Mouse (Mus musculus) adrenal gland, adult 18-20 months (tissue): ENCODE measurements around the gene Ifitm1. TPM values are rescaled to one million over a fixed set of nuclear protein-coding genes. Genes with fewer than 3 reads are reported as not detected.
"Not testable (repeated sequence)": the region's sequence is repeated elsewhere in the genome, so short reads cannot be mapped to it uniquely, and the experiment has no call there.

Experiments used
- DNase-seq, 2 experiments: peaks; one replicate each; pipeline ENCODE4 v3.0.0; 2021 to 2022; ENCODE audit warnings: low spot score in 2 of 2
- total RNA-seq, 2 experiments: library from RNA; stranded (reverse); gene quantifications; 1 replicate in 1 of 2; 2 replicates in 1 of 2; pipeline ENCODE4 v1.2.3; 2021

Ifitm1 gene
- total RNA-seq, 2 experiments from 2014 or later, result 6.9 to 9.8 TPM

- DNase-seq, result no peak
Measured at GRCm38 (mm10) chr7:140973396-140974165, 6.6 kb downstream of the Ifitm1 start.

GRCm38 (mm10) chr7:140974940-140975339 lies 7.9 kb downstream of the Ifitm1 start:
- no peak for DNase-seq

GRCm38 (mm10) chr7:140975465-140975864 lies 8.4 kb downstream of the Ifitm1 start:
- no peak for DNase-seq

DNA sequence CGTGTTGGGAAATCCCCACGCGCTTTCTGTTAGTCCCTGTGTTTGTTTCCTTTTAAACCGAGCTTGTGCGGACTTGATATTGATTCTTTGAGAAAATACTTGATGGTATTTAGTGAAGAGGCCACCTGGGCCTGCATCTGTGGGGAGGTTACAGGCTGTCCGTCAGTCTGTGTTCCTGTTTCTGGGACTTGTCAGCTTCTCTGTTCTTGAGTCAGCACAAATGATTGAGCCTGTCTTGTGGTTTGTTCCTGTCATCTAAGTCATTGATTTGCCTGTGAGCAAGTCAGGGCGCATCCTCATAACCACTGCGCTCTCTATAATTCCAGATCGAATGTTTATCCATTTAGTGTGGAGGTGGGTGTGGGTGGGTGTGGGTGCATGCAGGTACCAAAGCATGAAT lies 9.7 kb downstream of the Ifitm1 start:
- DNase-seq, result not testable (repeated sequence)

GRCm38 (mm10) chr7:140981704-140982103 lies 14.7 kb downstream of the Ifitm1 start:
- no peak for DNase-seq

GRCm38 (mm10) chr7:140982971-140983370 lies 15.9 kb downstream of the Ifitm1 start:
- no peak for DNase-seq

GRCm38 (mm10) chr7:140987182-140988138 lies 20.4 kb downstream of the Ifitm1 start:
- DNase-seq, result no peak

GRCm38 (mm10) chr7:140989022-140989421 lies 22.0 kb downstream of the Ifitm1 start:
- DNase-seq, result no peak

DNA sequence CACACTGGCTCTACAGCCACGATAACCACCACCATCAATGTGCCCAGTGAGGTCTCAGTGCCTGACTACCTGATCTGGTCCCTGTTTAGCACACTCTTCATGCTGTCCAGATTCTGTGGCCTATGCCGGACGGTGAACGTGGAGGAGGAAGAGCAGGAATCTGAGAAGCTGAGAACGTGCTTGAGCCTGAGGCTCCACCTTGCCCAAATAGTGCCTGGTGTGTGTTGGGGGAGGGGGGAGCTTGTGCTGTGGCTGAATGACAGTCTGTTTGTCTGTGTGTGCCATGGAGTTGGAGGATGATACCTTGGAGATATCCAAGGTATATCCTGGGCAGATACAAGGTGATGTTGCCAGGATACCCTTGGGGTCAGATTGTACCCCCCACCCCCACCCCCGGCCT lies 23.2 kb downstream of the Ifitm1 start:
- DNase-seq, result no peak

DNA sequence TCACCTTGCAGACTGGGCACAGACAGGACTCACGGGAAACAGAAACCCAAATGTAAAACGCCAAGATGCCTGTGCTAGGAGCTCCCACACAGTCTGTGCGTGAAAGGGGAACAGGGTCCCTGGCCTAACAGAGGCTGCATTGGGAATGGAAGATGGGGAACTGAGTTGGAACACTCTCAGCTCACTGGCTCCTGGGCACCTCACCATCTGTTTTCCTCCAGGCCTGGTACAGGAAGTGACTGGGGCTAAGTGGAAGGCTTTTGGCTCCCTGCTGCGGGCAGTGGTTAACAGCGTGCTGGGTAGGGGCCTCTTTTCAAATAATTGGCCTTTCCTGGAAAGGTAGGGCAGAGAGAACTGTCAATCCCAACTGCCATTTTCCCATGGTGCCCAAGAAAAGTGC lies 23.6 kb downstream of the Ifitm1 start:
- no peak for DNase-seq

- no peak for DNase-seq
Measured at GRCm38 (mm10) chr7:140991117-140991689, 24.2 kb downstream of the Ifitm1 start.

- DNase-seq, result no peak
Measured at GRCm38 (mm10) chr7:140997817-140998216, 30.8 kb downstream of the Ifitm1 start.

- no peak for DNase-seq
Measured at GRCm38 (mm10) chr7:140998853-140999700, 32.1 kb downstream of the Ifitm1 start.

- no peak for DNase-seq
Measured at GRCm38 (mm10) chr7:141000881-141001708, 34.1 kb downstream of the Ifitm1 start.

DNA sequence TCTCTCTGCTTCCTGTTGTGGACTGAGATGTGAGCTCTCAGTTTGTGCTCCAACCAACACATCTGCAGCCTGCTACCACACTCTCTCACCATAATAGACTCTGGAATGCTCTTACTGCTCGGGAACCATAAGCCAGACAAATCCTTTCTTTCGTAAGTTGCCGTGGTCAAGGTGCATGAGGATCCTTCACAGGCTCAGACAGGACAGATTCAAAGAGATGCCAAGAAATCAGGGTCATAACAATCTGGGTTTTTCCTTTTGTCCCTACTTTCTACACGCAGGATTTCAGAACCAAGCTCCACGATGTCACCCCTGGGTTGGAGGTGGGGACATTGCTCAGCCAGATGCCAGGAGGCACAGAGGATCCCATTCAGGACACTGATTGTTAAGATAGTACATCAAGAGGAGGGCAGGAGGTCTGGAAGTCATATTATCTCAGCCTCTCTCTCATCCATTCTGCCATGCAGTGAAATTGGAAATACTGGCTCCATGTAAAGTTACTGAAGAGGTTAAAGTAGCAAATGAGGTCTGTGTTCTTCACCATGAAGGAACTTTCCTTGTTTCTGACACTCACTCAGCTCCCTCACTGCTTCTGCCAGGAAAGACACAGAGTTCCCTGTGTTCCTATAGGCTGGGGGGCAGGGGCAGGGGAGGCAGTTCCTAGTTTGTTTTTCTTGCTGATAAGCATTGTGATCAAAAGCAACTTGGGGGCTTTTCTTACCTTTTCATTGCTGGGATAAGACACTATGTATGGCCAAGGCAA lies 36.4 kb downstream of the Ifitm1 start:
- DNase-seq, result no peak

GRCm38 (mm10) chr7:141006446-141006845 lies 39.4 kb downstream of the Ifitm1 start:
- DNase-seq, result no peak

DNA sequence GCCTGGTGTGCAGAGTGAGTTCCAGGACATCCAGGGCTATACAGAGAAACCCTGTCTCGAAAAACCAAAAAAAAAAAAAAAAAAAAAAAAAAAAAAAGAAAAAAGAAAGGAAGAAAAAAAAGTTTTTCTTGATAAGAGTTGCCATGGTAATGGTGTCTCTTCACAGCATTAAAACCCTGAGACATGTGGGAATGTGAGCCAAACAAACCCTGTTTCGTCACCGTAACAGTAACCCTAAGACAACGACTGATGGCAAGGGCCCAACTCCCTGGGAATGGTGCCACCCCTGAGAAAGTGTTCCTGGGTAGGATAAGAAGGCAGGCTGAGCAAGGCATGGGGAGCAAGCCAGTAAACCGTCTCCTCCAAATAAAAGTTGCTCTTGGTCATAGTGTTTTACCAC lies 39.9 kb downstream of the Ifitm1 start:
- no peak for DNase-seq

DNA sequence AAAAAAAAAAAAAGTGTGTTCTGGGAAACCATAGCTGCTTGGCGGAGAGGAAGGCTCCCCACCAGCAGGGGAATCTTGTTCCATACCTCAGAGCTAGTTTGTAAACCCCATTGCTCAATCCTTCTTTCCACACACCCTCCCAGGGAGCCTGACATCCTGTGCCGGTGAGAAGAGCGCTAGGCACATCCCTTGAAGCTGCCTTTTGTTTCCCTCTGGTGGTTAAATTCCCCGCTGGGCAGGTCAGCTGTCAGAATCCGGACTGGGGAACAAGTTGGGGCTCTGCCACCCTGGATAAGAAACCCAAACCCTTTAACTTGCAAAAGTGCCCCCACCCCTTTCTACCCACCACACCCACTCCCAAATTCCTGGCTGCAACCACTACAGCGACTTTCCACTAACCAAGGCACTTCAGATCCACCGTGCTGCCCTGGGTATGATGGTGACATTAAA lies 41.3 kb downstream of the Ifitm1 start:
- DNase-seq, result peak; percentile 7 to 31
